Mouse (Mus musculus) intestine, embryonic 14.5 days (tissue): Measurements from ENCODE around the gene Ptch2. TPM values are rescaled to one million over a fixed set of nuclear protein-coding genes. Genes with fewer than 3 reads are reported as not detected.
A peak's percentile ranks its signal among the peaks of the same experiment; 100 is the strongest.

ENCODE experiments used
- ATAC-seq: fragments of 200-750 bp; cut with Nextera tagmentation; replicated peaks from 2 replicates; pipeline ENCODE4 v1.8.0; 2017; ENCODE audit warnings: low read depth, moderate number of reproducible peaks, moderate TSS enrichment, moderate library complexity; ENCODE audit not compliant: low FRiP score, low TSS enrichment
- DNase-seq: peaks from one replicate; pipeline ENCODE4 v3.0.0-alpha.2; 2018; ENCODE audit warnings: low spot score
- H3K27ac ChIP-seq: fragments of 300-500 bp; sonication (generic); 2 replicates; pipeline ENCODE4 v1.5.1; 2014; ENCODE audit warnings: low read depth, mild to moderate bottlenecking, control low read depth
- H3K27me3 ChIP-seq: fragments of 300-500 bp; sonication (generic); replicated peaks from 2 replicates; pipeline ENCODE4 v1.6.1; 2014; ENCODE audit warnings: low read length, control low read depth; ENCODE audit not compliant: control insufficient read depth, insufficient read depth
- H3K36me3 ChIP-seq: fragments of 300-500 bp; sonication (generic); 2 replicates; pipeline ENCODE4 v1.6.1; 2014; ENCODE audit warnings: low read length, control low read depth; ENCODE audit not compliant: control insufficient read depth, insufficient read depth
- H3K4me1 ChIP-seq: fragments of 300-500 bp; sonication (generic); replicated peaks from 2 replicates; pipeline ENCODE4 v1.6.1; 2014; ENCODE audit warnings: low read length, control low read depth, mixed read lengths; ENCODE audit not compliant: control insufficient read depth, insufficient read depth
- H3K4me2 ChIP-seq: fragments of 300-500 bp; sonication (generic); 2 replicates; pipeline ENCODE4 v1.6.1; 2014; ENCODE audit warnings: low read length
- H3K4me3 ChIP-seq: fragments of 300-500 bp; sonication (generic); 2 replicates; pipeline ENCODE4 v1.5.1; 2014; ENCODE audit warnings: low read depth, low read length, control low read depth, mixed read lengths
- H3K9ac ChIP-seq: fragments of 300-500 bp; sonication (generic); 2 replicates; pipeline ENCODE4 v1.6.1; 2014; ENCODE audit warnings: mild to moderate bottlenecking, low read length
- H3K9me3 ChIP-seq: fragments of 300-500 bp; sonication (generic); 2 replicates; pipeline ENCODE4 v1.6.1; 2016; ENCODE audit warnings: low read length, control low read depth; ENCODE audit not compliant: control insufficient read depth
- WGBS: fragments of 180-500 bp; shearing (Covaris S2); extraction: QIAGEN DNeasy Blood & Tissue Kit; methylation state at CpG from one replicate; pipeline ENCODE4 v1.1.7; 2014; 5-methylcytosine and 5-hydroxymethylcytosine counted together
- polyA plus RNA-seq: library from polyadenylated mRNA; unstranded; fragments of >200 nt; fragmentation: Nextera tagmentation; extraction: Ambion mirVana; gene quantifications from 2 replicates; pipeline ENCODE4 v1.2.1, GENCODE M21; 2014

The Ptch2 gene
- polyA plus RNA-seq, 1 experiment from 2014 or later = 8.4 TPM

GRCm38 (mm10) chr4:117126675-117127290, 30.9 kb downstream of the Ptch2 start, which contains the start of gene Tctex1d4:
TSS of gene Tctex1d4 (plus strand) at chr4:117126794.
- peak within 1 kb of the TSS; percentile 20; the same call in 1 of the 2 replicates for H3K9ac ChIP-seq
- DNase-seq (no peak), ATAC-seq (no peak)
- no peaks in the 10 kb centered on the region for H3K9me3 ChIP-seq
- no peak within 1 kb of the TSS for H3K4me3 ChIP-seq
- 80% methylated on average over 9 of the region's 9 CpGs for WGBS
- H3K4me2 ChIP-seq = peak within 1 kb of the TSS; percentile 39; the same call in 1 of the 2 replicates
- H3K36me3 ChIP-seq = 0 out of 2 replicates have a peak, but pooled peaks cover 4% of the 10 kb centered on the region
- peaks cover 25% of the 10 kb centered on the region for H3K4me1 ChIP-seq
- peak within 1 kb of the TSS; percentile 78 for H3K27ac ChIP-seq
- peaks cover 4% of the 10 kb centered on the region for H3K27me3 ChIP-seq

- Histone ChIP-seq H3K4me2 (no peak overlapping the region), H3K9me3 (no peaks in the 10 kb centered on the region), H3K4me1 (peaks cover 32% of the 10 kb centered on the region), H3K9ac (no peak overlapping the region), H3K4me3 (no peak overlapping the region), H3K27ac (no peak overlapping the region), H3K36me3 (0 out of 2 replicates have a peak, but pooled peaks cover 4% of the 10 kb centered on the region), H3K27me3 (peaks cover 18% of the 10 kb centered on the region)
- DNase-seq (no peak), ATAC-seq (no peak)
- WGBS = 89% methylated on average over 33 of the region's 33 CpGs
These were observed 32.3 kb downstream of the Ptch2 start for GRCm38 (mm10) chr4:117127991-117128686.

- WGBS = 83% methylated on average over 6 of the region's 6 CpGs
- no peak overlapping the region for H3K27ac ChIP-seq
- 0 out of 2 replicates have a peak, but pooled peaks cover 4% of the 10 kb centered on the region for H3K36me3 ChIP-seq
- ATAC-seq = no peak
- peaks cover 19% of the 10 kb centered on the region for H3K4me1 ChIP-seq
- no peak overlapping the region for H3K4me3 ChIP-seq
- H3K9ac ChIP-seq = no peak overlapping the region
- DNase-seq = no peak
- no peak overlapping the region for H3K4me2 ChIP-seq
- H3K9me3 ChIP-seq = no peaks in the 10 kb centered on the region
- H3K27me3 ChIP-seq = peaks cover 20% of the 10 kb centered on the region
These were observed 34.9 kb downstream of the Ptch2 start for GRCm38 (mm10) chr4:117130790-117131189.

- Histone ChIP-seq H3K4me1 (peaks cover 15% of the 10 kb centered on the region; the same call in 1 of the 2 replicates), H3K9me3 (no peaks in the 10 kb centered on the region), H3K9ac (no peak overlapping the region), H3K36me3 (0 out of 2 replicates have a peak, but pooled peaks cover 4% of the 10 kb centered on the region), H3K27me3 (peaks cover 20% of the 10 kb centered on the region), H3K4me3 (no peak overlapping the region), H3K4me2 (no peak overlapping the region), H3K27ac (no peak overlapping the region)
- ATAC-seq (no peak), DNase-seq (no peak)
- WGBS = 77% methylated on average over 6 of the region's 6 CpGs
These were observed 35.3 kb downstream of the Ptch2 start for GRCm38 (mm10) chr4:117131198-117131597.

GRCm38 (mm10) chr4:117131890-117132793, 36.3 kb downstream of the Ptch2 start:
- H3K4me1 ChIP-seq = 0 out of 2 replicates have a peak, but pooled peaks cover 10% of the 10 kb centered on the region
- 40% methylated on average over 7 of the region's 7 CpGs for WGBS
- ATAC-seq = no peak
- peaks cover 20% of the 10 kb centered on the region for H3K27me3 ChIP-seq
- no peak overlapping the region for H3K9ac ChIP-seq
- H3K27ac ChIP-seq = no peak overlapping the region
- peak overlapping the region; percentile 82; the same call in 1 of the 2 replicates for H3K4me3 ChIP-seq
- no peaks in the 10 kb centered on the region for H3K9me3 ChIP-seq
- no peak for DNase-seq
- peak overlapping the region; percentile 98 for H3K4me2 ChIP-seq
- H3K36me3 ChIP-seq = 0 out of 2 replicates have a peak, but pooled peaks cover 4% of the 10 kb centered on the region

- ATAC-seq = no peak
- H3K9me3 ChIP-seq = no peaks in the 10 kb centered on the region
These were observed 36.9 kb downstream of the Ptch2 start for GRCm38 (mm10) chr4:117132794-117133143.

GRCm38 (mm10) chr4:117133366-117133796, 37.5 kb downstream of the Ptch2 start:
- Histone ChIP-seq H3K9ac (peak overlapping the region; percentile 75), H3K4me3 (peak overlapping the region; percentile 82), H3K4me1 (0 out of 2 replicates have a peak, but pooled peaks cover 10% of the 10 kb centered on the region), H3K36me3 (no peaks in the 10 kb centered on the region), H3K27ac (0 out of 2 replicates have a peak overlapping the region, but pooled peaks have one; percentile 11), H3K27me3 (peaks cover 20% of the 10 kb centered on the region), H3K4me2 (peak overlapping the region; percentile 98), H3K9me3 (no peaks in the 10 kb centered on the region)
- WGBS = under 1% methylated on average over 42 of the region's 42 CpGs
- DNase-seq (no peak), ATAC-seq (peak; percentile 4)

More at GRCm38 (mm10) chr4:117132794-117133143, 36.9 kb downstream of the Ptch2 start:
- Histone ChIP-seq H3K27ac (no peak overlapping the region), H3K36me3 (0 out of 2 replicates have a peak, but pooled peaks cover 4% of the 10 kb centered on the region), H3K27me3 (peaks cover 20% of the 10 kb centered on the region), H3K9ac (peak overlapping the region; percentile 75; the same call in 1 of the 2 replicates), H3K4me3 (peak overlapping the region; percentile 82), H3K4me1 (0 out of 2 replicates have a peak, but pooled peaks cover 10% of the 10 kb centered on the region), H3K4me2 (peak overlapping the region; percentile 98)
- DNase-seq = no peak
- 19% methylated on average over 11 of the region's 11 CpGs for WGBS
